Mouse (Mus musculus): ENCODE measurements around the gene Grin2b. TPM values are rescaled to one million over a fixed set of nuclear protein-coding genes. Genes with fewer than 3 reads are reported as not detected.

Gene Grin2b
- total RNA-seq (2014; rRNA removed) (64.1 and 71.6 TPM in 2 replicates), polyA plus RNA-seq (2015; fragmentation: Nextera tagmentation; extraction: Ambion mirVana) (73.3 and 76.4 TPM in 2 replicates)

GRCm38 (mm10) chr6:136173191-136173896 lies at the start of gene Grin2b:
Gene Grin2b, minus strand, starts transcription at chr6:136173511.
- Histone ChIP-seq H3K9me3 (ENCODE audit: low read length) (no peaks in the 10 kb centered on the region), H3K27me3 (ENCODE audit: insufficient read depth, low read length) (no peaks in the 10 kb centered on the region), H3K27ac (ENCODE audit: low read depth, low read length) (peak within 1 kb of the TSS; percentile 93), H3K9ac (replicated peaks; ENCODE audit: low read length, poor library complexity, severe bottlenecking) (peak within 1 kb of the TSS; percentile 80), H3K36me3 (ENCODE audit: insufficient read depth, low read length) (no peaks in the 10 kb centered on the region), H3K4me1 (ENCODE audit: insufficient read depth, low read length) (peaks cover 7% of the 10 kb centered on the region; the same call in 1 of the 2 replicates), H3K4me2 (ENCODE audit: low read depth, low read length, poor library complexity, severe bottlenecking) (peak within 1 kb of the TSS; percentile 57), H3K4me3 (ENCODE audit: low read depth, low read length) (peak within 1 kb of the TSS; percentile 66)
- ATAC-seq (ENCODE audit: low FRiP score) (peak; percentile 86), DNase-seq (ENCODE audit: low spot score) (peak; percentile 88)
- 2% methylated on average over 14 of the region's 30 CpGs for WGBS
- peak; percentile 85 for TF ChIP-seq CTCF (IDR thresholded peaks at IDR 0.05)

- no peak for TF ChIP-seq CTCF (IDR thresholded peaks at IDR 0.05)
- Histone ChIP-seq H3K4me3 (ENCODE audit: low read depth, low read length) (no peak overlapping the region), H3K36me3 (ENCODE audit: insufficient read depth, low read length) (no peaks in the 10 kb centered on the region), H3K9me3 (ENCODE audit: low read length) (no peaks in the 10 kb centered on the region), H3K27me3 (ENCODE audit: insufficient read depth, low read length) (no peaks in the 10 kb centered on the region), H3K27ac (ENCODE audit: low read depth, low read length) (no peak overlapping the region), H3K4me2 (ENCODE audit: low read depth, low read length, poor library complexity, severe bottlenecking) (no peak overlapping the region), H3K4me1 (ENCODE audit: insufficient read depth, low read length) (no peaks in the 10 kb centered on the region), H3K9ac (replicated peaks; ENCODE audit: low read length, poor library complexity, severe bottlenecking) (no peak overlapping the region)
- DNase-seq (ENCODE audit: low spot score) (no peak), ATAC-seq (ENCODE audit: low FRiP score) (no peak)
- 95% methylated on average over 3 of the region's 3 CpGs for WGBS
Measured at GRCm38 (mm10) chr6:136221894-136222293, 48.6 kb upstream of the Grin2b start.

GRCm38 (mm10) chr6:136210442-136210841 lies 37.1 kb upstream of the Grin2b start:
- Histone ChIP-seq H3K4me1 (ENCODE audit: insufficient read depth, low read length) (no peaks in the 10 kb centered on the region), H3K9me3 (ENCODE audit: low read length) (no peaks in the 10 kb centered on the region), H3K27ac (ENCODE audit: low read depth, low read length) (no peak overlapping the region), H3K4me3 (ENCODE audit: low read depth, low read length) (no peak overlapping the region), H3K9ac (replicated peaks; ENCODE audit: low read length, poor library complexity, severe bottlenecking) (no peak overlapping the region), H3K4me2 (ENCODE audit: low read depth, low read length, poor library complexity, severe bottlenecking) (no peak overlapping the region), H3K36me3 (ENCODE audit: insufficient read depth, low read length) (no peaks in the 10 kb centered on the region), H3K27me3 (ENCODE audit: insufficient read depth, low read length) (no peaks in the 10 kb centered on the region)
- WGBS, result 78% methylated on average over 3 of the region's 3 CpGs
- no peak for TF ChIP-seq CTCF (IDR thresholded peaks at IDR 0.05)
- no peak for ATAC-seq (ENCODE audit: low FRiP score)
- DNase-seq (ENCODE audit: low spot score), result no peak

GRCm38 (mm10) chr6:136199814-136200213 lies 26.5 kb upstream of the Grin2b start:
- Histone ChIP-seq H3K36me3 (ENCODE audit: insufficient read depth, low read length) (no peaks in the 10 kb centered on the region), H3K27me3 (ENCODE audit: insufficient read depth, low read length) (no peaks in the 10 kb centered on the region), H3K4me1 (ENCODE audit: insufficient read depth, low read length) (no peaks in the 10 kb centered on the region), H3K9ac (replicated peaks; ENCODE audit: low read length, poor library complexity, severe bottlenecking) (no peak overlapping the region), H3K4me3 (ENCODE audit: low read depth, low read length) (no peak overlapping the region), H3K27ac (ENCODE audit: low read depth, low read length) (no peak overlapping the region), H3K9me3 (ENCODE audit: low read length) (no peaks in the 10 kb centered on the region), H3K4me2 (ENCODE audit: low read depth, low read length, poor library complexity, severe bottlenecking) (no peak overlapping the region)
- WGBS, result 85% methylated on average over 2 of the region's 2 CpGs
- TF ChIP-seq CTCF (IDR thresholded peaks at IDR 0.05), result no peak
- no peak for ATAC-seq (ENCODE audit: low FRiP score)
- DNase-seq (ENCODE audit: low spot score), result no peak

GRCm38 (mm10) chr6:136194616-136195015 lies 21.3 kb upstream of the Grin2b start:
- ATAC-seq (ENCODE audit: low FRiP score) (no peak), DNase-seq (ENCODE audit: low spot score) (no peak)
- TF ChIP-seq CTCF (IDR thresholded peaks at IDR 0.05), result no peak
- no peak overlapping the region for H3K4me2 ChIP-seq (ENCODE audit: low read depth, low read length, poor library complexity, severe bottlenecking)
- H3K4me3 ChIP-seq (ENCODE audit: low read depth, low read length), result no peak overlapping the region
- H3K27me3 ChIP-seq (ENCODE audit: insufficient read depth, low read length), result no peaks in the 10 kb centered on the region
- H3K4me1 ChIP-seq (ENCODE audit: insufficient read depth, low read length), result no peaks in the 10 kb centered on the region
- H3K27ac ChIP-seq (ENCODE audit: low read depth, low read length), result no peak overlapping the region
- no peaks in the 10 kb centered on the region for H3K36me3 ChIP-seq (ENCODE audit: insufficient read depth, low read length)
- WGBS, result 91% methylated on average over 5 of the region's 5 CpGs
- no peak overlapping the region for H3K9ac ChIP-seq (replicated peaks; ENCODE audit: low read length, poor library complexity, severe bottlenecking)
- H3K9me3 ChIP-seq (ENCODE audit: low read length), result no peaks in the 10 kb centered on the region

- Histone ChIP-seq H3K36me3 (ENCODE audit: insufficient read depth, low read length) (no peaks in the 10 kb centered on the region), H3K9ac (replicated peaks; ENCODE audit: low read length, poor library complexity, severe bottlenecking) (no peak overlapping the region), H3K4me2 (ENCODE audit: low read depth, low read length, poor library complexity, severe bottlenecking) (no peak overlapping the region), H3K27ac (ENCODE audit: low read depth, low read length) (no peak overlapping the region), H3K4me3 (ENCODE audit: low read depth, low read length) (no peak overlapping the region), H3K27me3 (ENCODE audit: insufficient read depth, low read length) (no peaks in the 10 kb centered on the region), H3K4me1 (ENCODE audit: insufficient read depth, low read length) (no peaks in the 10 kb centered on the region), H3K9me3 (ENCODE audit: low read length) (no peaks in the 10 kb centered on the region)
- 87% methylated on average over 9 of the region's 9 CpGs for WGBS
- no peak for TF ChIP-seq CTCF (IDR thresholded peaks at IDR 0.05)
- DNase-seq (ENCODE audit: low spot score), result no peak
- ATAC-seq (ENCODE audit: low FRiP score), result no peak
Measured at GRCm38 (mm10) chr6:136178066-136178465, 4.8 kb upstream of the Grin2b start.

Data from midbrain, postnatal 0 days (tissue).